Mouse (Mus musculus): Measurements from ENCODE around the gene Sucla2.

DNA sequence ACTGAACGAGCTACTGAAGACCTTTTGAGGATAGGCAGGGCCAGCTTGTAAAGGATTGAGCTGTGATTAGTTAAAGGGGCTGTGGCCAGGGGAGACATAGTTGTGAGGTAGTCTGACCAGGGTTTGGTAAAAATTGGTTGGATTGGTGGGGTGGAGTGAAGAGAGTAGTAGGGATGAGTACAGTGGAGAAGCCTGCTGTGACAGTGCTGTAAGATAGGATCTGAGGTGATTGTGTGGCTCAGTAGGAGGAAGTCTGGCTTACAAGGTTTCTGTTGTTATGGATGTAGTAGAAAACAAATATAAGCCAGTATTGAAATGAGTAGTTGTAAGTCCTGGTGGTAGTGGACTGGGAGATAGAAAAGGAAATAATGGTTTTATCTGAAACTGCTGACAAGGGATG is 67.0 kb downstream of the Sucla2 start:
- TF ChIP-seq CTCF (IDR thresholded peaks at IDR 0.05; ENCODE audit: control insufficient read depth, insufficient read depth, low read length), result no peak
- no peak for TF ChIP-seq POLR2A (IDR thresholded peaks at IDR 0.05; ENCODE audit: borderline replicate concordance, control insufficient read depth, low read depth, low read length)
